Mouse (Mus musculus) B cell, adult 2 months (primary cell): Measurements from ENCODE around the gene Dnajb4.

ENCODE experiments used
- DNase-seq, 2 experiments: peaks; one replicate each; pipeline ENCODE4 v3.0.0; 2022

Gene Dnajb4

GRCm38 (mm10) chr3:152209967-152210634 lies at the start of gene Dnajb4, which contains the start of gene Fubp1:
Gene Dnajb4, minus strand, starts transcription at chr3:152210302.
Gene Fubp1, plus strand, starts transcription at chr3:152210422.
- peak; percentile 100 for DNase-seq

GRCm38 (mm10) chr3:152259409-152259808 lies 49.3 kb upstream of the Dnajb4 start:
- DNase-seq, result peak; percentile 68 to 70

DNA sequence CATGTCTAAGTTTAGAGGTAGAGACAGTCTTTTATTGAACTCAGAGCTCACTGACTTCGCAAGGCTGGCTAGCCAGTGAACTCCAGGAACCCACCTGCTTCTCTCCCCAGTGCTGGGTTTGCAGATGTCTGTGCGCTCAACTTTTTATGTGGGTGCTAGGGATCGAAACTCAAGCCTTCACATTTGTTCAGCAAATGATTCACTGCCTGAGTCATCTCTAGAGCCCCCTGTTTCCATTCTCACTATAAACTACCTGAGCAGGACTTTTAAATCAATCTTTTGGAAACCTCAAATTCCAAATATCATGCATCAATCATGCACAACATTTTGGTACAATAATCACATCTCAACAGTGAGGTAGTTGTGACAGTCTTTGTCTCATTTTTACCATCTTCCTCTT lies 47.4 kb upstream of the Dnajb4 start:
- no peak for DNase-seq

DNA sequence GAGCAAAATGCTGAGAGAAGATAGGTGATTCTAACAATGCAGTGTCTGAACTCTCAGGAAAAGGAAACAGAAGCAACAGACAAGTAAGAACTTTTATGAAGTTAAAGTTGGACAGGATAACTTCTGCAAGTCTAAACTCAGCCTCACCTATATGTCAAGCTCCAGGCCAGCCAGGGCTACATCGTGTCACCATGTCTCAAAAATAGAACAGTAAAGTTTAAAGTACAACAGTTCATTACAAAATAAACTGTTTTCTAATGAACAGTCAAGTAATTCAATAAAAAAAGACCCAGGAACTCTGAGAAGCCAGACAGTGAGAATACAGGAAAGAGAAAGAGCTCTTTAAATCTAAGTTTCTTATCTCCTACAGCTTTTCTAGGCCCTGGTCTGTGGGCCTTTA lies 40.4 kb upstream of the Dnajb4 start:
- DNase-seq, result no peak

DNA sequence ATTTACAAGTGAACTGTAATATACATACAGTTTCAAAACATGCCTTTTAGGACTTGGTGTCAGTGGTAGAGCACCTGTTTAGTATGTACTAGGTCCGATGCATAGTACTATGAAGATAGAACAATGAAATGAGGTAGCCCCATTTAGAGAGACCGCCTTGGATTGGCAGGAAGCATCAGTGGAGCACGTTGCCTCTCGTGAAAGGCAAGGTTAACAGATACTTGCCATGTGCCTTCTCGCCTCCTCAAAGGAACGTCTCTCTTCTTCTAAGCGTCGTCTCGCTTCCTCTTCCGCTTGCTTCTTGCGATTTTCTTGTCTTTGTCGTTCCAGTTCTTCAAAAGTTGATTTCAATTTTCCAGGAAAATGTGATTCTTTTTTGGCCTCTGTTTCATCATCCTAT lies 37.6 kb upstream of the Dnajb4 start:
- no peak for DNase-seq

GRCm38 (mm10) chr3:152245273-152245910 lies 35.3 kb upstream of the Dnajb4 start:
- DNase-seq, result no peak

GRCm38 (mm10) chr3:152243304-152243703 lies 33.2 kb upstream of the Dnajb4 start:
- DNase-seq, result no peak

DNA sequence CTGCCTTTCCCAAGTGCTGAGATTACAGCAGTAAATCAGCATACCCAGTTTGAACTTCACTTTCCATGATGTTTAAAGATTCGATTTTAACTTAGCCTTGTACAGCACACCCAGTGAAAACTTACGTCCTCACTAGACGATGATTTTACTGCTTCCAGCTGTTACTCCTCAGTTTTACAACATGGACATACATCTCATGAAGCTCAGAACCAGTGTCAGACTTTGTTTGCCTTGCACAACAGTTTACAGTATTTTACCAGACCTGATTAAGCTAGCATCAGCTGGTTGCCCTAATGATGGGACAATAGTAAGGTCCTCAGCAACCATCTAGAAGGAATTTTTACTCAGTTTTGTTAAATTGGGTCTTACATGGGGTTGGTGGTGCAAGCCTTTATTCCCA lies 31.0 kb upstream of the Dnajb4 start:
- DNase-seq, result no peak

- no peak for DNase-seq
These were observed 29.5 kb upstream of the Dnajb4 start for GRCm38 (mm10) chr3:152239592-152239991.

GRCm38 (mm10) chr3:152238836-152239235 lies 28.7 kb upstream of the Dnajb4 start:
- DNase-seq, result peak; percentile 27 to 30

DNA sequence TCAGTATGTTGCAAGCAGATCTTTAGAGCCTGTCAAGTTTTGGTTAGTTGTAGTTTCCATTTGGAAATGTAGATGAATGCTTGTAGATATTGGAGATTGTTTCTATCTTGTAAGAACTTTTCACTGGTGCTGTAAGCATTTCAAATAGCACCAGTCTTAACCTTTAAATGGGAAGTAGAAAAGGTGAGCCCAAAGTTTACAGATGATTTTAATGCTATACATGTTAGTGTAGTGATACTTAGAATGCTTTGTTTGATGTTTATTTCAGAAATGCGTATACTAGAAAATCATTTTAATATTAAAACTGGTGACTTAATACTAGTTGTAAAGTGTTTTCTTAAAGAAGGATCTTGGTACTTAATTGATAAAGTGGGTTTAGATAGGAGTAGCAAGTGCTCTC lies 25.7 kb upstream of the Dnajb4 start:
- no peak for DNase-seq

- no peak for DNase-seq
These were observed 25.1 kb upstream of the Dnajb4 start for GRCm38 (mm10) chr3:152235238-152235637.

GRCm38 (mm10) chr3:152231333-152232100 lies 21.4 kb upstream of the Dnajb4 start:
- no peak for DNase-seq

DNA sequence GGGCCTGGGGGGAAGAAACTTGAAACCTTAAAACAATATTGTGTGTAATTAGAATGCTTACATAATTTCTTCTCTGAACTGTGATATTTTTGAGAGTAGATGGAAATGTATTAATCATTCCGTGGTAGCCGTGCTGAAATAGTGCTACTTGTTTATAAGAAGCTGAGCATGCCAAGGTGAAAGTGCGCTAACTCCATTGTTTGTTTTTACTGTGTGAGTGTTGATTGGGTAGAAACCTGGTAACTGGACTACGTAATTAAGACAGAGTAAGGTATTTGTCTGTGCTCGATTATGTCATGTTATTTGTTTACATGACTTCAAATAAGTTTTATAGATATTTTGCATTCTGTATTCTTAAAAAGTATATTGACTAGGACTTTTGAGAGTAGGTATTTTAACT lies 19.2 kb upstream of the Dnajb4 start:
- DNase-seq, result no peak

DNA sequence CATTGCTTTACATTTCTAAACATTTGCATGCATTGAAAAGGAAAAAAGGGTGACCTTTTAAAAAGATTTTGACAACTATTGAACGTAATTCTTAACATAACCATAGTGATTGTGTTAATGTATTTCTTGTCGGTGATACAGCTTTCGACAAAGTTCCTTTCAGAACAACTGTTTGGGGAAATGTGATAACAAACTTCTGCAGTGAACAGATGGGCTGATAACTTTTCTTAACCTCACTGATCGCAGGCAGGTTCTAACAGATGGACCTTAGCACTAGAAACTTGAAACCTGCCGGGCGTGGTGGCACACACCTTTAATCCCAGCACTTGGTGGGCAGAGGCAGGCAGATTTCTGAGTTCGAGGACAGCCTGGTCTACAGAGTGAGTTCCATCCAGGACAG lies 18.7 kb upstream of the Dnajb4 start:
- DNase-seq, result no peak

- no peak for DNase-seq
These were observed 15.8 kb upstream of the Dnajb4 start for GRCm38 (mm10) chr3:152225906-152226305.

DNA sequence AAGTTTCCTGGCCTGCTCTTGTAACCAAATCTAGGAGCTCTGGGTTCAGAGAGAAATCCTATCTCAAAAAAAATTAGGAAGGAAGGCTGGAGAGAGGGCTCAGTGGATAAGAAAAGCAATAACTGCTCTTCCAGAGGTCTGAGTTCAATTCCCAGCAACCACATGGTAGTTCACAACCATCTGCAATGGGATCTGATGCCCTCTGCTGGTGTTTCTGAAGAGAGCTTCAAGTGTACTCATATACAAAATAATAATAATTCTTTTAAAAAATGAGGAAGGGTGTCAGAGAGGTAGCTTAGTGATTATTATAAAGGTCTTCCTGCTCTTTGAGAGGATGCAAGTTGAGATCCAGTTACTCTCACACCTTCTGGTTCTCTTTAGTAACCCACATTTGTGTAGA lies 14.8 kb upstream of the Dnajb4 start:
- DNase-seq, result no peak

- no peak for DNase-seq
These were observed 3.3 kb upstream of the Dnajb4 start for GRCm38 (mm10) chr3:152213416-152213815.

DNA sequence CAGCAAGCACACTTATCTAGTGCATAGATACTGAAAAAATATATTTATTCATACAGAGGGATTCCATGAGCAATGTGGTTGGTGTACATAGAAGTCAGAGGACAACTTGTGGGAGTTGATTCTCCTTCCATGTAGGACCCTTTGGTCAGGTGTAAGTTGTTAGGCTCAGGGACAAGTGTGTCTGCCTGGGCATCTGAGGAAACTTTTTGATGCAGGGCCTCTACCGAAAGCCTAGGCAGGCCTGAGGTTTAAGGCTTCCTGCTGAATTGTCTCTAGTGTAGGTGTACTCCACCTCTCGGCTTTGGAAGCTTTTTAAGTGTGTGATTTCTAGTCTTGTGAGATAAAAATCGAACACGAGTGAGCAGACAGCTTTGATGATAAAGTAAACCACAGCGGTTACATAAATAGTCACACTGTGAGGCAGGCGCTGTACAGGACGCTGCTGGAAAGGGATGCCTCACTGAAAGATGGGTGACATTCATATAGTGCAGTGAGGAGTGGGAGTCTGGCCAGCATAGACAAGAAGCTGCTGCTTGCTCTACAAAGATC lies 1.7 kb upstream of the Dnajb4 start:
- peak in 1 of 2 experiments; percentile 18 for DNase-seq

- peak; percentile 80 to 85 for DNase-seq
These were observed 758 bp upstream of the Dnajb4 start for GRCm38 (mm10) chr3:152210728-152211391.

DNA sequence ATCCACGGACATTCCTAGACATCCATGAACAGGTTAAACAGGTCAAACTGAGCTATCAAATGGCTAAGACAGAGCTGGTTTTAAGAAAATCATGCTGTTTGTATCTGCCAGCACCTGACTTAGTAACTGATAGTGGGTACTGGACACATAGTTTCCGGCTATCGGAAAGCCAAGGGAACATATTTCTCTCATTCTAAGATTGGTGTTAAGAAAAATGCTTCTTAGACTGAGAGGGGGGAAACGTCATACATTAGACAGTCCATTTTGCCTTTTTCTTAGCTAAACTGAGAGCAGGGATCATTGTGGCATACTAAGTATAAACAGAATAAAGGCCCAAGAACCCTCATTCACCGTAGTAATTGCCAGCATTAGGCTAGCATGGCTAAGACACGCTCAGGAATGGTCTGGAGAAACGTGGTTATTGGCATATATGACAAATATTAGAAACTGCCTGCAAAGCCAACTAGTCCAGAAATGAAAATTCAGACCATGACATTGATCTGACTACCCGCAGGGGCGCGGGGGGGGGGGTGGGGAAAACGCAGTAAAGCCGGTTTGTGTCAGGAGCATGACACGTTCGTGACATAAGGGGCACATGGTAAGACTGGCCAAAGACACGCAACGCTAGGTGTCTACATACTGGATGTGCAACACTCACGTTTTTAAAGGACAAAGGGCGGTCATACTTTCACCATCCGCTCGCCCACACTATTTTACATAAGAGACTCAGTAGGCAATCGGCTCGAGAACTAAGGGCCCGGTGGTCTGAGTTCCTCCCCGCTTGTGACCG lies 730 bp downstream of the Dnajb4 start:
- no peak for DNase-seq
